Mouse (Mus musculus): ENCODE results near the gene Ufd1.

DNA sequence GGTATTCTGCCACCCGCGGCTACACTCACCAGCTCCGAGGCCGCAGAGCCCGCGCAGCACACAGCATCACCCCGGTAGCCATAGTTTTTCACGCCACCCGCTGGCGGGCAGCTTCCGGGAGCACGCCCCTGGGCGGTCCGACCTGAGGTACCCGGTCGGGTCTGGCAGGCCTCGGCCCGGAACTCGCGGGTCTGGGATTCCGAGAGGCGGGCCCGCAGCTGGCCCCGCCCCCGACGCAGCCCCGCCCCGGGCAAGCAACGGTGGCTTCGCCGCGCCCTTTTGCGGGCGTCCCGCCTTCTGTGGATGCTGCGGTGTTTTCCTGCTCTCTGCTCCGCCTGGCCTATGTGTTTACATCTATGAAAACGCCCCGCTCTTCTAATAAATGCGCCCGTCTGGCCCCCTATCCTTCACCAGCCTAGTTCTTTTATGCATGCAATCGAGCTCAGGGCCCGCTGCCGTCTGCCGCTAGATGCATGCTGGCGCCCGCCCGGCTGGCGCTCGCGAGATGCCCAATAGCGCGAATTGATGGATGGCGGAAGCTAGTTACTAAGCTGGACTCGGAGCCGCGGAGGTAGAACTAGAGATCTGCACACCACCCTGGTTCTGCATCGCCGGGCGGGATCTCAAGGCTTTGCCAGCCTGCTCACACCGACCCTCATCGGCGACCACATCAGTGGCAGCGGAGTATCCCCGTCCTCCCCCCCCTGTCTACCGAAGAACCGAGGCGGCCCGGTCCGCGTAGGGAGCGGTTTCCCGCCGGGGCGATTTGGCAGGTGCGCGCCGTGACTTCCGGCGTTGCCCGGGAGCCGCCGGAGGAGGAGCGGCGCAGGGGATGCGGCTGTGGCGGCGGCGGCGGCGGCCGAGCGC, 65.1 kb downstream of the Ufd1 start, which contains the start of the genes Mrpl40 and Hira:
- TF ChIP-seq POLR2A (IDR thresholded peaks at IDR 0.05; ENCODE audit: insufficient read depth, low read depth, low read length) (peak; percentile 78), CTCF (IDR thresholded peaks at IDR 0.05; ENCODE audit: insufficient read depth, low read depth, low read length) (no peak)

Data from olfactory bulb, adult 2 months (tissue).